Mouse (Mus musculus) bone marrow, adult 2 months (tissue): ENCODE measurements at regions not wholly inside any gene's neighbourhood (a gene's known extent, or its start where the extent isn't known, plus 50 kb on each side); places are given as distances from the start of the nearest gene placed in this dataset.

Source experiments
- CTCF ChIP-seq: fragments of 200-500 bp; IDR thresholded peaks from 2 replicates; pipeline ENCODE4 v1.5.1; 2011; ENCODE audit warnings: low read length, control low read depth; ENCODE audit not compliant: control insufficient read depth, insufficient read depth
- POLR2A ChIP-seq: fragments of 200-500 bp; IDR thresholded peaks from 2 replicates; pipeline ENCODE4 v1.6.1; 2011; ENCODE audit warnings: low read depth, mild to moderate bottlenecking, control low read depth, low read length, borderline replicate concordance; ENCODE audit not compliant: control insufficient read depth

DNA sequence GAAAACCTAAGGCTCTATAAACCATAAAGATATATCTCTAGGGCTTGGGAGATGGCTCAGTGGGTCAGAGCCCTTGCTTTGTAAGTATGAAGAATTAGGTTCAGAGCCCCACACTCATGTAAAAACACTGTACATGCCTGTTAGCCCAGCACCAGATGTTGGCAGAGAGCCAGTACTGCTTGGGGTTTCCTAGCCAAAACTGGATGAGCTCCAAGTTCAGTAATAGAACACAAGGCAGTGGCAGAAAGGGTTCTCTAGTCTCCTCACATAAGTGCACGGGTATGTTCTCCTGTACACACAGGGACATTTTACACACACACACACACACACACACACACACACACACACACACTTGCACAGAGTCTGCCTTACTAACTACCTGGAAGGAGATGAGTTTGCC is 95.1 kb upstream of the Serpine2 start:
- TF ChIP-seq POLR2A (no peak), CTCF (no peak)
